In genomic region chr2:109989196-109989595, GRCm38 (mm10) we compare ENCODE assay signal across 11 mouse cellular contexts. TPM values are rescaled to one million over a fixed set of nuclear protein-coding genes. Genes with fewer than 3 reads are reported as not detected.
DNase-seq lines count a peak whose midpoint lies in the region; ATAC-seq and TF ChIP-seq lines count a peak whose summit lies in the region.
"Had no signal": no experiment of that assay in that cellular context is flagged by ENCODE, and none has a peak within 500 bp of the region (broad histone marks: within the 10 kb centered on the region; RNA-seq: fewer than 3 reads in every experiment).

No protein-coding gene starts in this region.

- DNase-seq in forebrain, embryonic 11.5 days (ENCODE audit: low spot score), result no peak
- DNase-seq in liver, embryonic 11.5 days (ENCODE audit: low spot score), result no peak
- no peak for DNase-seq in liver, postnatal 0 days
- DNase-seq in kidney, postnatal 4 days, result peak; percentile 34 to 55
- DNase-seq in retina, embryonic 14.5 days (ENCODE audit: low spot score), result peak; percentile 77
- DNase-seq in left cerebral cortex, postnatal 25 days (ENCODE audit: low spot score in 2 of 2), result no peak

- H3K27ac ChIP-seq in forebrain, embryonic 11.5 days (ENCODE audit: low read depth, low read length), result 0 out of 2 replicates have a peak overlapping the region, but pooled peaks have one; percentile 7
- no peak overlapping the region for H3K27ac ChIP-seq in forebrain, embryonic 13.5 days
- no peak overlapping the region for H3K27ac ChIP-seq in liver, embryonic 11.5 days (ENCODE audit: low read depth, low read length)
- H3K27ac ChIP-seq in liver, postnatal 0 days (ENCODE audit: low read depth), result no peak overlapping the region
- H3K27ac ChIP-seq: liver, embryonic 15.5 days had no signal

- WGBS in forebrain, embryonic 11.5 days, result 2% methylated on average over 3 of the region's 3 CpGs
- 4% methylated on average over 3 of the region's 3 CpGs for WGBS in forebrain, embryonic 13.5 days
- 37% methylated on average over 3 of the region's 3 CpGs for WGBS in liver, embryonic 11.5 days
- 44% methylated on average over 3 of the region's 3 CpGs for WGBS in liver, postnatal 0 days (ENCODE audit: insufficient replicate concordance)

- H3K4me3 ChIP-seq in forebrain, embryonic 11.5 days (ENCODE audit: low read depth, low read length), result no peak overlapping the region
- no peak overlapping the region for H3K4me3 ChIP-seq in forebrain, embryonic 13.5 days
- no peak overlapping the region for H3K4me3 ChIP-seq in liver, embryonic 11.5 days (ENCODE audit: low read depth, low read length)
- H3K4me3 ChIP-seq in liver, postnatal 0 days (ENCODE audit: low read depth, low read length), result no peak overlapping the region
- H3K4me3 ChIP-seq: erythroblast, embryonic 14.5 days; liver, embryonic 15.5 days had no signal

- no peak for TF ChIP-seq EP300 in liver, postnatal 0 days (IDR thresholded peaks at IDR 0.05; ENCODE audit: low read depth)

- H3K9ac ChIP-seq in forebrain, embryonic 11.5 days (ENCODE audit: low read length), result no peak overlapping the region
- no peak overlapping the region for H3K9ac ChIP-seq in forebrain, embryonic 13.5 days
- H3K9ac ChIP-seq in liver, embryonic 11.5 days (ENCODE audit: low read depth, low read length), result no peak overlapping the region
- no peak overlapping the region for H3K9ac ChIP-seq in liver, postnatal 0 days (replicated peaks)
- H3K9ac ChIP-seq: liver, embryonic 15.5 days had no signal

- ATAC-seq in forebrain, embryonic 11.5 days (replicated peaks; ENCODE audit: low FRiP score), result peak; percentile 62; the same call in 1 of the 2 replicates
- no peak for ATAC-seq in forebrain, embryonic 13.5 days
- ATAC-seq in liver, embryonic 11.5 days (replicated peaks; ENCODE audit: low FRiP score), result no peak
- no peak for ATAC-seq in liver, postnatal 0 days
- ATAC-seq in megakaryocyte progenitor cell, adult 5-6 weeks (replicated peaks; ENCODE audit: poor library complexity), result no peak
- ATAC-seq: Patski had no signal

- no peaks in the 10 kb centered on the region for H3K9me3 ChIP-seq in forebrain, embryonic 11.5 days (ENCODE audit: control insufficient read depth, low read length)
- H3K9me3 ChIP-seq in forebrain, embryonic 13.5 days (replicated peaks), result no peaks in the 10 kb centered on the region
- no peaks in the 10 kb centered on the region for H3K9me3 ChIP-seq in liver, embryonic 11.5 days (ENCODE audit: control insufficient read depth, low read length)
- H3K9me3 ChIP-seq in liver, postnatal 0 days (ENCODE audit: low read length), result no peaks in the 10 kb centered on the region
- H3K9me3 ChIP-seq: liver, embryonic 15.5 days had no signal

- TF ChIP-seq CTCF in liver, postnatal 0 days (IDR thresholded peaks at IDR 0.05; ENCODE audit: low read depth), result no peak

- intact Hi-C loops in left cerebral cortex, postnatal 25 days (cut with DNase I), result no loop called here

- H3K4me2 ChIP-seq in forebrain, embryonic 11.5 days (ENCODE audit: low read depth, low read length, severe bottlenecking), result peak overlapping the region; percentile 8; the same call in 1 of the 2 replicates
- H3K4me2 ChIP-seq in forebrain, embryonic 13.5 days, result no peak overlapping the region
- peak overlapping the region; percentile 24; the same call in 1 of the 2 replicates for H3K4me2 ChIP-seq in liver, embryonic 11.5 days
- H3K4me2 ChIP-seq in liver, postnatal 0 days (ENCODE audit: low read depth, low read length), result no peak overlapping the region
- H3K4me2 ChIP-seq: liver, embryonic 15.5 days had no signal

- H3K36me3 ChIP-seq in forebrain, embryonic 11.5 days (ENCODE audit: control insufficient read depth, insufficient read depth, low read length), result no peaks in the 10 kb centered on the region
- no peaks in the 10 kb centered on the region for H3K36me3 ChIP-seq in forebrain, embryonic 13.5 days (ENCODE audit: poor library complexity, severe bottlenecking)
- no peaks in the 10 kb centered on the region for H3K36me3 ChIP-seq in liver, embryonic 11.5 days (ENCODE audit: control insufficient read depth, insufficient read depth, low read length)
- H3K36me3 ChIP-seq in liver, postnatal 0 days (replicated peaks; ENCODE audit: insufficient read depth, low read length), result no peaks in the 10 kb centered on the region
- H3K36me3 ChIP-seq: liver, embryonic 15.5 days had no signal

- H3K27me3 ChIP-seq in forebrain, embryonic 11.5 days (ENCODE audit: control insufficient read depth, insufficient read depth, low read length), result peaks cover 29% of the 10 kb centered on the region
- H3K27me3 ChIP-seq in forebrain, embryonic 13.5 days, result peaks cover 71% of the 10 kb centered on the region
- H3K27me3 ChIP-seq in liver, embryonic 11.5 days (replicated peaks; ENCODE audit: control insufficient read depth, insufficient read depth, low read length), result no peaks in the 10 kb centered on the region
- H3K27me3 ChIP-seq in liver, postnatal 0 days (ENCODE audit: insufficient read depth, low read length), result no peaks in the 10 kb centered on the region
- H3K27me3 ChIP-seq: liver, embryonic 15.5 days; Patski had no signal

- H3K4me1 ChIP-seq in forebrain, embryonic 11.5 days (replicated peaks; ENCODE audit: control insufficient read depth, insufficient read depth, low read length), result peaks cover 4% of the 10 kb centered on the region; the same call in 1 of the 2 replicates
- H3K4me1 ChIP-seq in forebrain, embryonic 13.5 days, result peaks cover 8% of the 10 kb centered on the region; the same call in 1 of the 2 replicates
- peaks cover 32% of the 10 kb centered on the region for H3K4me1 ChIP-seq in liver, embryonic 11.5 days (replicated peaks; ENCODE audit: control insufficient read depth, insufficient read depth, low read length)
- peaks cover 27% of the 10 kb centered on the region for H3K4me1 ChIP-seq in liver, postnatal 0 days (ENCODE audit: insufficient read depth)

RNA-seq across cellular contexts. Expression of gene Ccdc34, which starts 28.4 kb away (rescaled TPM):
- polyA plus RNA-seq in forebrain, embryonic 11.5 days (2014; fragmentation: Nextera tagmentation; extraction: Ambion mirVana), result 59.4 and 60.4 TPM in 2 replicates
- polyA plus RNA-seq in forebrain, embryonic 13.5 days (2015; fragmentation: Nextera tagmentation; extraction: Ambion mirVana), result 52.7 and 57.9 TPM in 2 replicates
- 34.4 and 42.5 TPM in 2 replicates for polyA plus RNA-seq in liver, embryonic 11.5 days (2014; fragmentation: Nextera tagmentation; extraction: Ambion mirVana)
- polyA plus RNA-seq in liver, postnatal 0 days (2015; fragmentation: Nextera tagmentation; extraction: Ambion mirVana), result 14.5 and 14.6 TPM in 2 replicates
- total RNA-seq in megakaryocyte progenitor cell, adult 5-6 weeks (2015), result 56.3 and 65.9 TPM in 2 replicates
- 42.6 and 56.5 TPM in 2 replicates for total RNA-seq in megakaryocyte progenitor cell, adult 5-6 weeks (2017)
- total RNA-seq in left cerebral cortex, postnatal 25 days (2021), result 10 to 100 TPM; 13.2 to 14.2 TPM

Comparison
In these comparisons a context has a peak if more than half of its experiments do, and no peak if none do; other contexts are left out.
1. H3K4me2 ChIP-seq: peak in forebrain, embryonic 11.5 days (single experiment) and liver, embryonic 11.5 days (single experiment); none in forebrain, embryonic 13.5 days (single experiment) and liver, postnatal 0 days (single experiment).
2. DNase-seq: peak in kidney, postnatal 4 days (2 of 2) and retina, embryonic 14.5 days (single experiment); none in forebrain, embryonic 11.5 days (single experiment), liver, embryonic 11.5 days (single experiment), liver, postnatal 0 days (single experiment) and left cerebral cortex, postnatal 25 days (0 of 2).